Mouse (Mus musculus): Measurements from ENCODE around the gene Sde2. TPM values are rescaled to one million over a fixed set of nuclear protein-coding genes. Genes with fewer than 3 reads are reported as not detected.

The Sde2 gene
- polyA plus RNA-seq, 1 experiment, result 15.3 TPM

GRCm38 (mm10) chr1:180849701-180850301 lies 1.1 kb upstream of the Sde2 start:
- Histone ChIP-seq H3K36me3 (ENCODE audit: control insufficient read depth, insufficient read depth) (no peaks in the 10 kb centered on the region), H3ac (ENCODE audit: control insufficient read depth, insufficient read length) (no peak overlapping the region), H3K79me2 (ENCODE audit: control insufficient read depth, insufficient read depth) (peaks cover 37% of the 10 kb centered on the region), H3K4me3 (peak overlapping the region; percentile 59), H3K27me3 (ENCODE audit: control insufficient read depth, insufficient read depth, insufficient read length) (no peaks in the 10 kb centered on the region), H3K4me2 (ENCODE audit: low read depth) (peak overlapping the region; percentile 97)
- TF ChIP-seq E2F4 (IDR thresholded peaks at IDR 0.05; ENCODE audit: insufficient read depth) (no peak), USF1 (IDR thresholded peaks at IDR 0.05; ENCODE audit: low read depth) (peak; percentile 61), MYOG (IDR thresholded peaks at IDR 0.05; ENCODE audit: control insufficient read depth in 1 of 3, insufficient read depth in 1 of 3, insufficient read length in 2 of 3, low read depth in 2 of 3) (no peak), POLR2A (IDR thresholded peaks at IDR 0.05; ENCODE audit: insufficient read length, low read depth) (no peak), CEBPB (IDR thresholded peaks at IDR 0.05; ENCODE audit: insufficient read depth, poor library complexity, severe bottlenecking) (no peak), MAX (IDR thresholded peaks at IDR 0.05; ENCODE audit: low read depth) (no peak), TCF12 (IDR thresholded peaks at IDR 0.05; ENCODE audit: insufficient read depth, poor library complexity, severe bottlenecking) (no peak)

GRCm38 (mm10) chr1:180858763-180859162 lies 7.8 kb downstream of the Sde2 start:
- Histone ChIP-seq H3ac (ENCODE audit: control insufficient read depth, insufficient read length) (no peak overlapping the region), H3K27me3 (ENCODE audit: control insufficient read depth, insufficient read depth, insufficient read length) (no peaks in the 10 kb centered on the region), H3K4me2 (ENCODE audit: low read depth) (no peak overlapping the region), H3K36me3 (ENCODE audit: control insufficient read depth, insufficient read depth) (peaks cover 71% of the 10 kb centered on the region), H3K4me3 (no peak overlapping the region), H3K79me2 (ENCODE audit: control insufficient read depth, insufficient read depth) (peaks cover 15% of the 10 kb centered on the region)
- no peak for TF ChIP-seq USF1 (IDR thresholded peaks at IDR 0.05; ENCODE audit: low read depth)
- no peak for TF ChIP-seq MYOD1 (IDR thresholded peaks at IDR 0.05; ENCODE audit: control insufficient read depth in 1 of 3, insufficient read length in 2 of 3, low read depth in 2 of 3)
- TF ChIP-seq POLR2A (IDR thresholded peaks at IDR 0.05; ENCODE audit: insufficient read length, low read depth), result no peak
- no peak for TF ChIP-seq TCF3 (IDR thresholded peaks at IDR 0.05; ENCODE audit: insufficient read length, low read depth)
- TF ChIP-seq E2F4 (IDR thresholded peaks at IDR 0.05; ENCODE audit: insufficient read depth), result no peak
- no peak for TF ChIP-seq REST (IDR thresholded peaks at IDR 0.05; ENCODE audit: insufficient read depth, insufficient read length)
- TF ChIP-seq TCF12 (IDR thresholded peaks at IDR 0.05; ENCODE audit: insufficient read depth, poor library complexity, severe bottlenecking), result no peak

GRCm38 (mm10) chr1:180860030-180860429 lies 9.1 kb downstream of the Sde2 start:
- no peak overlapping the region for H3K4me3 ChIP-seq
- TF ChIP-seq REST (IDR thresholded peaks at IDR 0.05; ENCODE audit: insufficient read depth, insufficient read length), result no peak
- peaks cover 4% of the 10 kb centered on the region for H3K79me2 ChIP-seq (ENCODE audit: control insufficient read depth, insufficient read depth)
- no peaks in the 10 kb centered on the region for H3K27me3 ChIP-seq (ENCODE audit: control insufficient read depth, insufficient read depth, insufficient read length)
- no peak overlapping the region for H3ac ChIP-seq (ENCODE audit: control insufficient read depth, insufficient read length)
- no peak overlapping the region for H3K4me2 ChIP-seq (ENCODE audit: low read depth)
- peaks cover 82% of the 10 kb centered on the region for H3K36me3 ChIP-seq (ENCODE audit: control insufficient read depth, insufficient read depth)

- TF ChIP-seq MYOD1 (IDR thresholded peaks at IDR 0.05; ENCODE audit: control insufficient read depth in 1 of 3, insufficient read length in 2 of 3, low read depth in 2 of 3) (no peak), TCF3 (IDR thresholded peaks at IDR 0.05; ENCODE audit: insufficient read length, low read depth) (no peak), SRF (IDR thresholded peaks at IDR 0.05; ENCODE audit: control insufficient read depth, insufficient read length, low read depth) (no peak), USF1 (IDR thresholded peaks at IDR 0.05; ENCODE audit: low read depth) (no peak), MYOG (IDR thresholded peaks at IDR 0.05; ENCODE audit: control insufficient read depth in 1 of 3, insufficient read depth in 1 of 3, insufficient read length in 2 of 3, low read depth in 2 of 3) (no peak), MAX (IDR thresholded peaks at IDR 0.05; ENCODE audit: low read depth) (no peak), REST (IDR thresholded peaks at IDR 0.05; ENCODE audit: insufficient read depth, insufficient read length) (no peak), POLR2A (IDR thresholded peaks at IDR 0.05; ENCODE audit: insufficient read length, low read depth) (no peak), E2F4 (IDR thresholded peaks at IDR 0.05; ENCODE audit: insufficient read depth) (no peak), CEBPB (IDR thresholded peaks at IDR 0.05; ENCODE audit: insufficient read depth, poor library complexity, severe bottlenecking) (no peak), TCF12 (IDR thresholded peaks at IDR 0.05; ENCODE audit: insufficient read depth, poor library complexity, severe bottlenecking) (no peak), POLR2AphosphoS2 (IDR thresholded peaks at IDR 0.05; ENCODE audit: insufficient read length, low read depth) (no peak)
- H3ac ChIP-seq (ENCODE audit: control insufficient read depth, insufficient read length), result no peak overlapping the region
- H3K79me2 ChIP-seq (ENCODE audit: control insufficient read depth, insufficient read depth), result no peaks in the 10 kb centered on the region
- no peak overlapping the region for H3K4me3 ChIP-seq
- H3K36me3 ChIP-seq (ENCODE audit: control insufficient read depth, insufficient read depth), result peaks cover 78% of the 10 kb centered on the region
- no peak overlapping the region for H3K4me2 ChIP-seq (ENCODE audit: low read depth)
- no peaks in the 10 kb centered on the region for H3K27me3 ChIP-seq (ENCODE audit: control insufficient read depth, insufficient read depth, insufficient read length)
These were observed 12.7 kb downstream of the Sde2 start for GRCm38 (mm10) chr1:180863606-180864005.

GRCm38 (mm10) chr1:180866001-180866400 lies 15.1 kb downstream of the Sde2 start:
- Histone ChIP-seq H3K27me3 (ENCODE audit: control insufficient read depth, insufficient read depth, insufficient read length) (no peaks in the 10 kb centered on the region), H3K4me3 (no peak overlapping the region), H3K4me2 (ENCODE audit: low read depth) (no peak overlapping the region), H3K79me2 (ENCODE audit: control insufficient read depth, insufficient read depth) (no peaks in the 10 kb centered on the region), H3K36me3 (ENCODE audit: control insufficient read depth, insufficient read depth) (peaks cover 56% of the 10 kb centered on the region), H3ac (ENCODE audit: control insufficient read depth, insufficient read length) (no peak overlapping the region)
- no peak for TF ChIP-seq MYOG (IDR thresholded peaks at IDR 0.05; ENCODE audit: control insufficient read depth in 1 of 3, insufficient read depth in 1 of 3, insufficient read length in 2 of 3, low read depth in 2 of 3)
- TF ChIP-seq E2F4 (IDR thresholded peaks at IDR 0.05; ENCODE audit: insufficient read depth), result no peak
- no peak for TF ChIP-seq USF1 (IDR thresholded peaks at IDR 0.05; ENCODE audit: low read depth)
- TF ChIP-seq REST (IDR thresholded peaks at IDR 0.05; ENCODE audit: insufficient read depth, insufficient read length), result no peak
- no peak for TF ChIP-seq POLR2AphosphoS2 (IDR thresholded peaks at IDR 0.05; ENCODE audit: insufficient read length, low read depth)
- TF ChIP-seq CEBPB (IDR thresholded peaks at IDR 0.05; ENCODE audit: insufficient read depth, poor library complexity, severe bottlenecking), result no peak
- no peak for TF ChIP-seq TCF3 (IDR thresholded peaks at IDR 0.05; ENCODE audit: insufficient read length, low read depth)
- no peak for TF ChIP-seq MYOD1 (IDR thresholded peaks at IDR 0.05; ENCODE audit: control insufficient read depth in 1 of 3, insufficient read length in 2 of 3, low read depth in 2 of 3)
- no peak for TF ChIP-seq POLR2A (IDR thresholded peaks at IDR 0.05; ENCODE audit: insufficient read length, low read depth)
- no peak for TF ChIP-seq SRF (IDR thresholded peaks at IDR 0.05; ENCODE audit: control insufficient read depth, insufficient read length, low read depth)
- TF ChIP-seq TCF12 (IDR thresholded peaks at IDR 0.05; ENCODE audit: insufficient read depth, poor library complexity, severe bottlenecking), result no peak
- TF ChIP-seq MAX (IDR thresholded peaks at IDR 0.05; ENCODE audit: low read depth), result no peak

All from myocyte (in vitro differentiated cells).